Mouse (Mus musculus): Measurements from ENCODE around the gene Xirp1. TPM values are rescaled to one million over a fixed set of nuclear protein-coding genes. Genes with fewer than 3 reads are reported as not detected.
A peak's percentile ranks its signal among the peaks of the same experiment; 100 is the strongest.

Xirp1 gene
- total RNA-seq, 4 experiments from 2014 or later, result 0.06 to 0.16 (median 0.10) TPM

- DNase-seq, result no peak
These were observed 38.8 kb downstream of the Xirp1 start, which contains the start of gene Csrnp1 for GRCm38 (mm10) chr9:119984536-119985011. TSS of gene Csrnp1 (minus strand) at chr9:119984658.

DNA sequence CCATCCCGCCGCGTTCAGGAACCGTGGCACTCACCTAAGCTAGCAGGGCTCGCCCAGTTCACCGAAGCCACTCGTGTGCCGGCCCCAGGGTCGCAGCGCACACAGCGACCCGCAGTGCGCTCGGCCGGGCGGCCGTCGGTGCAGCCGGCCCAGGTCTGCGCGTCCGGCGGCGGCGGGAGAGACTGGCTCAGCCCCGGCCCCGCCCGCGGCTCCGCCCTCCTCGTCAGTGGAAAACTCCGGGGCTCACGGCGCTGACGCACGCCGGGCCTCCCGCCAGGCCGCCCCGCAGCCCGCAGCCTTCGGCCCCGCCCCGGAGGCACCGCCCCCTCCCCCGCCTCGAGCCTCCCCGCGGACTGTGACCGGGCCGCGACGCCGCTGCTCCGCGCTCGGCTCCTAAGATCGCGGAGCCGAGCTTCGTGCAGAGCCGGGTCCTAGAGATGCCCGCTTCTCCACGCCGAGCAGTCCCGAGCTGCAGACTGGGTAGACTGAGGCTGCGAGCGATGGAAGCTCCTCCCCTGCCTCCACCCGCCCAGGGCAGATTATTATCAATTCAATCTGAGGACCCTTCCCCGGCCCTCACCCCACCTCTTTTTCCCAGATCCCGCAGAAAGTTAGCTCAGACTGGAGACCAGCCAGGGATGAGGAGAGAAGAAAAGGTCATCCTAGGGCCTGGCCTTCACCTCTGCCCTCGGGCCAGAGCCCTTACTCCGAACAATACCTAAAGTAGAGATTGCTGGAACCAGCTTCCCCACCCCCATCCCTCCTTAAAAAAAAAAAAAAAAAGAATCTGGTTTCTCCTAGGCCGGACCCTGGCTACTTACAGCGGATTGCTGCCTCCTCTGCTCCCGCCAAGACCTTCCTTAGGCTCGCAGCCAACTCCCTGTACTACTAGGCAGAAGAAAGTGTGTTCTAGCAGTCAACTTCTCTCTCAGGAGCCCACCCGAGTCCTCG, 39.5 kb downstream of the Xirp1 start:
- peak; percentile 88 for DNase-seq

- peak; percentile 80 for DNase-seq
These were observed 40.3 kb downstream of the Xirp1 start for GRCm38 (mm10) chr9:119982956-119983551.

DNA sequence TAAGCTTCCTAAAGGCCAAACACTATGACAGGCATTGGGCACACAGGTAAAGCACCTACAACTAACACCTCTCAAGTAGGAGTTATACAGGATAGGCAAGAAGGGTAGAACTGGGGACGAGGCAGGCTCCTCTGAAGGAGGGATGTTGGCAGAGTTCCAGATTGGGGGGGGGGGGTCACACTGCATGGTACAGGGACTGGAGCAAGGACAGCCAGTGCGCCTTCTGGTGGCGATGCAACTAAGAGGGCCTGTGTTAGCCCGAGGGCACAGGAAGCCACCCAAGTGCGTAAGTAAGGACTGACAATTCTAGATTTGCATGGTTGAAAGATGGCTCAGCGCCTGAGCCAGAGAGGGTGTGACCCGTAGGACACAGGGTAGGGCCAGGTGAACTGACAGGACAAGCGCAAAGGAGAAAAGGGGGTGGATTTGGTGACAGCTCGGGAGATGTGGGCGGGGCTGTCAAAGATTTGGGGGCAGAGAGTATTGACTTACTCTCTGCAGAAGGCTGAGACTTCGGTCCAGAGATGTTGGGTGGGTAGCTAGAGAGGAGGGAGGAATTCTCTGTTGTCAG, 41.1 kb downstream of the Xirp1 start:
- peak; percentile 55 for DNase-seq

- DNase-seq, result peak; percentile 79
These were observed 41.9 kb downstream of the Xirp1 start for GRCm38 (mm10) chr9:119981183-119982179.

GRCm38 (mm10) chr9:119980770-119981182, 42.6 kb downstream of the Xirp1 start:
- no peak for DNase-seq

DNA sequence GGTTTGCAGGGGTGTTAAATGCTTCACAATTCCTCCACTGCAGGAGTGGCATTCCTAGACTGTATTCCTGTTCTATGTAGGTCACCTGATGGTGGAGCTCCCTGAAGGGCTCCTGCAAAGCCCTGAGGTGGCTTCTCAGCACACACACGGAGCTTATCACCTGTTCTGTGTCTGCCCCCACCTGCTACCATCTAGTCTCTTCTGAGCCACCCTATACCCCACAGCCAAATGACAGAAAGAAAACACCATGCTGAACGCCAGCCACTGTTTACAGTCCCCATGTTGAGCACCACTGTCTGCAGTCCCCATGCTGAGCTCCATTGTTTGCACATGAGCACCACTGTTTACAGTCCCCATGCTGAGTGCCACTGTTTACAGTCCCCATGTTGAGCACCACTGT, 43.6 kb downstream of the Xirp1 start:
- DNase-seq, result no peak

GRCm38 (mm10) chr9:119978811-119979441, 44.5 kb downstream of the Xirp1 start:
- DNase-seq, result no peak

DNA sequence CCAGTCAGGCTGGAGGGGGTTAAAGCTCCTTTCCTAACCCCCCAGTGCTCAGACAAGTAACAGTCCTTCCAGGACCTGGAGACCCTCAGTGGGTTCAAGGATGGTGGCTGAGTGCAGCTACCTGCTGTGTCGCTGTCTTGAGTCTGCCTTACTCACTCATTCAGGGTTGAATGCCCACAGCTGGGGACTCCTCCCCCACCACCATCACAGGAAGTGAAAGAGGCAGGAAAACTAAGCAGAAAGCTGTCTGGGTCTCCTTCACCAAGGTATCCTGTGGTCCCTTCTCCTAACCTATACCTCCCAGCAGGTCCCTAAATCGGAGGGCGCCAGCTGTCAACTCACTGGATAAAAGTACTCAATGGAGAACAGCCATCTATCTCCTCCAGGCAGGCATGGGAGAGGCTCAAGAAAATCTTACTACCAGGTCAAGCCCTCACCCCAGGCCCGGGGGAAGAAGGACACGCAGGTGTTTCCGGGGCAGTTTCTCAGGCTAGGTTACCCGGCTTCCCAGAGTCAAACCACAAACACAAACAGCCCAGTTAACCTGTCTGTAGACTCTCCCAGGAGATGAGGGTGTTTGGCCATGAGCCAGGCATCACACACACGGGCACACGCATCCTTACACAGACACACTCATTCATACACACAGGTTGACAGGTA, 45.1 kb downstream of the Xirp1 start:
- DNase-seq, result no peak

DNA sequence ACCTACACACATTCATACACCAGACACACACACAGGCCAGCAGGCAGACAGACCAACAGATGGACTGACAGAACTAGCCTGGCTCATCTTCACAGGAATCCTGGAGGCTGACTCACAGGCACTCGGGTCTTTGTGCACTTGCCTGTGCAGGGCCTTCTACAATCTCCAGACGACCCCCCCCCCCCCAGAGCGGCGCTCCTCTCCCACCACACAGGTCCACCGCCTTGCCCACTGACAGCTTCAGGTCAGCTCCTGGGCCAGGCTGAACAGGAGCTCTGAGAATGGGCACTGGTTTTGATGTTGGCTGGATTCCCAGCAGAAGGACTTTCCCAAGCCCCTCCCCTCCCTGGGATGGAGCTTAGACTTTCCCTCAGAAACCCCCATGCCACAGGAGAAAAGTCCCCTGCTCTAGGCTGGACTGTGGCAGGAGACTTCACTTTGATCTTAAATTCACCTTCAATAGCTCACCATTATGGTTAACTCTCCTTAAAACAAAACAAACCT, 45.8 kb downstream of the Xirp1 start:
- no peak for DNase-seq

DNA sequence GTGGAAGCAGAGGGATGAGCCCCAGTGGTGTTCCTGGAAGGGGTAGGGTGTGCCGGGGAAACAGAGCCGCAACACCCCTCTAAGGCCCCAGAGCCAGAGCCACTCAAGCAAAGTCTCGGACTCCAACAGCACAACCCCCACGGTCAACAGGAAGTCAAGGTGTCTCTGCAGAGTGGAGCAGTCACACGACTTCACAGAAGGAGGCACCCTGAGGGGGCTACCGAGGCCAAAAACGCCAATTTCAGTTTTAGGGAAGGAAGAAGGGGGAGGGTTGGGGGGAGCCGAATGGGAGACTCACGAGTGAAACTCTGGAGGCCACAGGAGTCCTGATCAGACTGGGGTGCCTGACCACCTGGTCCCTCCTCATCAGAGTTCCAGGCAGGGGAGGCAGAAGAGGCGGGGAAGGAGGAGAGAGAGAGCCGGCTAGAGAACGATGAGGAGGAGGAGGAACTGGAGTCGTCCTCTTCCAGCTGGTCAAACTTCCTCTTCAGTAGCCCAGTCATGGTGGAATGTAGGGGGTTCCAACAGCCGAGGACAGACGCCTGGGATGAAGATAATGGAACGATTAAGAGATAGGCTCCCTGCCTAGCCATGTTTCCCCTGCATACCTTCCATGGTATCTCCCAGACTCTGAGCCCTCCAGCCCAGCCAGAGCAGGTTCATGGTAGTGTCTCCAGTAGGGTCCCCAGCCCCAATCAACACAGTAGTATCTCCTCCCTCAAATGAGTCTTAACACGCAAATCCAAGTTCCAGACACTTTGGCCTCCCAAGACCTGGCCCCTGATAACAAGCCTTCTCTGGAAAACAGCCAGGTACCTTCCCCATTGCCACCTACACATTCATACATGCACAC, 46.5 kb downstream of the Xirp1 start:
- DNase-seq, result no peak

DNA sequence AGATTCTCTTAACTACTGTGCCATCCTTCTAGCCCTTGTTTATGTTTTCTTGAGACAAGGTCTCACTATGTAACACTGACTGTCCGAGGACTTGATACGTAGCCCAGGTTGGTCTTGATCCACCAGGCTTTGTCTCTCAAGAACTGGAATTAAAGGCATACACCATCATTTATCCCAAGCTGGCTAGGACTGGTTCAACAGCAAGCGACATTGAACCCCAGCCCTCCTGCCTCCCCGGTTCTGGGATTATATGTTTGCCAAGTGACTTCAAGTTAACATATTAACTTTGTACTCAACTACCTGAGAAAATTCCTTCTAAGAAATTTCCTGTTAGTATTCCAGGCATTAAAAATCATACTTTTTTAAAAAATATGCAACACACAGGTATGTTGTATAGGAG, 48.1 kb downstream of the Xirp1 start:
- no peak for DNase-seq

- no peak for DNase-seq
These were observed 48.8 kb downstream of the Xirp1 start for GRCm38 (mm10) chr9:119974609-119975008.

DNA sequence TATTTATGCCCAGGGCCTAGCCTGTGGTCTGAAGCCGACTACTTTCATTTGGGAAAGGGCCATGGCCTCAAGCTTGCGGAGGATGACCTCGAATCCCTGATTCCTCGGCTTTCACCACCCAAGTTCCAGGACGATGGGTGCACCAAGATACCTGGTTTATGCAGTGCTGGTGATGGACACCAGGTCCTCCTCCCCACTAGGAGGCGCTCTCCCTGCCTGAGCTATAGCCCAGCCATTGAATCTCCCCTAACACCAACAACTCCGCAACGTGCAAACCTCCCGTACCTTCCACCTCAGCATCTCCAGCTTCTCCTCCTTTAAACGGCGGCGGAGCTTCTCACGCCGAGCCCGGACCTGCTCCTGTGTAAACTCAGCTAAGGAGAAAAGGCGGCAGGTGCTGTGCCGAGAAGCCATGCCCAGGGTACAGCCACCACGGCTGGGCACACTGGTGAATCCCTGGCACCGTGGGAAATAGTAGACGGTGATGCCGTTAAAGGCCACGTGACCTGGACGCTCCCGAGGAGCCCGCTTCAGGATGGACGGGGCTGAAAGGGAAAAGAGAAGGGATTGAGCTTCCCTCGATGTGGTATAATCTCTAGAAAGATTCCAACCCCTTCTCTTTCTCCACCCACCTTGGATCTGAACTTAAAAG, 49.4 kb downstream of the Xirp1 start:
- DNase-seq, result no peak

DNA sequence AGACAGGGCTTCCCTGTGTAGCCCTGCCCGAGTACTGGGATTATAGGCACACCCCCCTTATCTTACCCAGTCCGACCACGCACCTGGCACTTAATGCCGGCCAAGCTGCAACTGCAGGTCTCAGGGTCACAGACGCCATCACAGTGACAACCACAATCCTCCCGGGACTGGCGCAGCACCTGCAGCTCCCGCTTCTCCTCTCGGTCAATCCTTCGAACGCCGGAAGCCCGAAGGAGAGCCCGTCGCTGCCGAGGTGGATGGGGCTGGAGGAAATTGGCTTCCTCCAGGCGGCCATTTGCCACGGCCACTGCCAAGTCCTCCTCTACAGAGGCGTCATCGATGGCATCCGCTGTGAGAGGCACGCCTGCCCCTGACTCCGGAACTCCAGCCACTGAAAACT, 50.1 kb downstream of the Xirp1 start:
- DNase-seq, result no peak

GRCm38 (mm10) chr9:119972582-119972981, 50.8 kb downstream of the Xirp1 start:
- no peak for DNase-seq

DNA sequence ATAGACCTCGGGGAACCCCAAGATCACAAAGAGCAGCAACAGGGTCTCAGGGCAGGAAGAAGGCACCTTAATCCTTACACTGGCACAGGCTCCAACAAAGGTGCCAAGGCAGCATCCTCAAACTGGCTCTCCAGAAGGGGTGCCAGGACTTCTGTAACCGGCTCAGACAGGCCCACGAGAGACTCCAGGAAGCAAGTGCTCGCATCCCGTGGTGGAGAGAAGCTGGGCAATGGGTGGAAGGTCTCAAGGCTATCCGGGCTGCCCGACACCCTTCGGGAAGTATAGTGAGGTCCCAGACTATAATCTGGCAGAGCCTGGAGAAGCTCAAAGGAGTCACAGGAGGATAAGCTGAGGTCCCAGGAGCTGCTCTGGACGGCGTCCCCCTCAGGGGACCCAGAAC, 51.2 kb downstream of the Xirp1 start:
- DNase-seq, result no peak

GRCm38 (mm10) chr9:119970763-119971656, 52.4 kb downstream of the Xirp1 start:
- no peak for DNase-seq
